Mouse (Mus musculus): ENCODE measurements around the gene Rae1.

DNA sequence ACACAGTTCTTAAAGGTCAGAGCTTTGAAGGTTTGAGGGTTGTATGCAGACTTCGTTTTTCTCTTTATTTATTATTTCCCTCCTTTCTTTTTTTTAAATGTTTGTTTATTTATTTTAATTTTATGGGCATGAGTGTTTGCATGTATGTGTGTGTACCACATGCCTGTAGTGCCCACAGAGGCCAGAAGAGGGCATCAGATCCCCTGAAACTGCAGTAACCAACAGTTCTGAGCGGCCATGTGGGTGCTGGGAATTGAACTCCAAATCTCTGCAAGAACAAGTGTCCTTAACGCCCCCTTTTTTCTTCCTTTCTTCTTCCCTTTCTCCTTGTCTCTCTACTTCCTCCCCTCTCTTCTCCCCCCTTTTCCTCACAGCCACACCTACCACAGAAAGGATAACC is 39.6 kb upstream of the Rae1 start:
- no peak for TF ChIP-seq GATA1 (IDR thresholded peaks at IDR 0.05; ENCODE audit: borderline replicate concordance, low read length)
- no peak for TF ChIP-seq FLI1 (IDR thresholded peaks at IDR 0.05; ENCODE audit: low read length)

Measured in megakaryocyte, embryonic 14.5 days (primary cell).